ENCODE assay signal across 9 mouse cellular contexts in the genomic region with DNA sequence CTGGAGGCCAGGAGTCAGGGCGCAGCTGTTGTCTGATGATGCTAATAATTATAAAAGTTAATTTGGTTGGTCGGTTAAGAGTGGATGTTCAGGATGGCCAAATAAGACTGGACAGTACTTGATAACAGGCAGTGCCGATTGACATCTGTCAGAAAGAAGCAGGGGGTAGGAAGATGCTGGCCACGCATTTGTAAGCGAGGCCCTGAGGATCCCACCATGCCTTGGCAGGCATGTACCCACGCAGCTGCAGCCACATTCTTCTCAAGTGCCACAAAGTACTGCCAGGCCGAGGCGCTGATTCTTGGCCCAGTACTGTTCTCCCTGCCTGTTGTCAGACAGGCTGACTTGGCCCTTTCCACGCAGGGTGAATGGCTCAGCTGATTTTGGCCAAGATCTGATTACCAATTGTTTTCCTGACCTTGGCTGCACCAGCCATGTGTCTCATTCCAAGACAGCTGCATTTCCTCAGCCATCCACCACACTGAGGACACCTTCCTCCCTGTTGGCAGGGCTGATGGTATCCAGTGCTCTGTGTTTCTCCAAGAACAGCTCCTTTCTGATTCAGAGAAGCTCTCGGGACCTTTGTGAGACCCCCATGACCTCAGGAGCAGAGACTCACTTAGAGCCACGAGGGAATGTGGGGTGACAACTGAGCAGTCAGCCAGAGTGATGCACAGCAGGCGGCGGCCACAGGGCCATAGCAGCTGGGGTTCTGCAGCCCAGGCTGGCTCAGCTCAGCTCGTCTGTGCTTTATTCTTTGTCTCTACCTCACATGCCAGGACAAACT. TPM values are rescaled to one million over a fixed set of nuclear protein-coding genes. Genes with fewer than 3 reads are reported as not detected.
DNase-seq lines count a peak whose midpoint lies in the region; ATAC-seq and TF ChIP-seq lines count a peak whose summit lies in the region.
"Had no signal": no experiment of that assay in that cellular context is flagged by ENCODE, and none has a peak within 500 bp of the region (broad histone marks: within the 10 kb centered on the region; RNA-seq: fewer than 3 reads in every experiment).

No protein-coding gene starts in this region.

- 50% methylated on average over 14 of the region's 14 CpGs for WGBS in heart, adult 2 months
- 49% methylated on average over 14 of the region's 14 CpGs for WGBS in heart, embryonic 12.5 days
- WGBS in embryonic facial prominence, embryonic 10.5 days: 52% methylated on average over 14 of the region's 14 CpGs
- 28% methylated on average over 14 of the region's 14 CpGs for WGBS in hindbrain, embryonic 14.5 days
- 39% methylated on average over 14 of the region's 14 CpGs for WGBS in midbrain, embryonic 16.5 days

- ATAC-seq in heart, embryonic 12.5 days (ENCODE audit: insufficient number of reproducible peaks, low FRiP score): no peak
- ATAC-seq in hindbrain, embryonic 14.5 days (ENCODE audit: low FRiP score): peak; percentile 83
- ATAC-seq in midbrain, embryonic 16.5 days: peak; percentile 71
- ATAC-seq in granulocyte monocyte progenitor cell, adult 5-6 weeks (replicated peaks; ENCODE audit: poor library complexity, severe bottlenecking): no peak

- no peak overlapping the region for H3K4me2 ChIP-seq in heart, embryonic 12.5 days
- H3K4me2 ChIP-seq in hindbrain, embryonic 14.5 days (replicated peaks): no peak overlapping the region
- H3K4me2 ChIP-seq in midbrain, embryonic 16.5 days (ENCODE audit: low read length): no peak overlapping the region

- no peaks in the 10 kb centered on the region for H3K79me2 ChIP-seq in heart, adult 2 months (replicated peaks; ENCODE audit: control insufficient read depth, insufficient read depth, low read length)

- peaks cover 2% of the 10 kb centered on the region; the same call in 1 of the 2 replicates for H3K4me1 ChIP-seq in heart, adult 2 months (ENCODE audit: control insufficient read depth, insufficient read depth, low read length)
- H3K4me1 ChIP-seq in heart, embryonic 12.5 days (replicated peaks): 0 out of 2 replicates have a peak, but pooled peaks cover 7% of the 10 kb centered on the region
- peaks cover 20% of the 10 kb centered on the region for H3K4me1 ChIP-seq in embryonic facial prominence, embryonic 10.5 days
- H3K4me1 ChIP-seq in hindbrain, embryonic 14.5 days (replicated peaks; ENCODE audit: control insufficient read depth, insufficient read depth, low read length): 0 out of 2 replicates have a peak, but pooled peaks cover 11% of the 10 kb centered on the region
- peaks cover 10% of the 10 kb centered on the region; the same call in 1 of the 2 replicates for H3K4me1 ChIP-seq in midbrain, embryonic 16.5 days (ENCODE audit: control insufficient read depth, insufficient read depth, low read length)

- H3K9me3 ChIP-seq in heart, embryonic 12.5 days (replicated peaks): no peaks in the 10 kb centered on the region
- no peaks in the 10 kb centered on the region for H3K9me3 ChIP-seq in embryonic facial prominence, embryonic 10.5 days
- H3K9me3 ChIP-seq in hindbrain, embryonic 14.5 days (ENCODE audit: control insufficient read depth, low read length): no peaks in the 10 kb centered on the region
- H3K9me3 ChIP-seq in midbrain, embryonic 16.5 days (replicated peaks; ENCODE audit: control insufficient read depth, low read length, poor library complexity, severe bottlenecking): no peaks in the 10 kb centered on the region

- no peak overlapping the region for H3K4me3 ChIP-seq in heart, adult 2 months
- H3K4me3 ChIP-seq in heart, embryonic 12.5 days: no peak overlapping the region
- H3K4me3 ChIP-seq in embryonic facial prominence, embryonic 10.5 days: no peak overlapping the region
- H3K4me3 ChIP-seq in hindbrain, embryonic 14.5 days (replicated peaks; ENCODE audit: low read length): no peak overlapping the region
- no peak overlapping the region for H3K4me3 ChIP-seq in midbrain, embryonic 16.5 days (ENCODE audit: low read depth, low read length)

- TF ChIP-seq CTCF in heart, adult 2 months (IDR thresholded peaks at IDR 0.05): no peak

- DNase-seq in heart, adult 2 months: peak; percentile 34 to 37
- peak; percentile 23 for DNase-seq in embryonic facial prominence, embryonic 10.5 days (ENCODE audit: low spot score)
- DNase-seq in hindbrain, embryonic 14.5 days (ENCODE audit: low spot score): peak; percentile 63
- no peak for DNase-seq in spleen, postnatal 14 days (ENCODE audit: low spot score in 2 of 2)
- no peak for DNase-seq in ovary, postnatal 36 days (ENCODE audit: low spot score)

- TF ChIP-seq POLR2A in heart, adult 2 months (IDR thresholded peaks at IDR 0.05; ENCODE audit: insufficient read depth, low read depth, low read length): no peak

- no peak overlapping the region for H3K27ac ChIP-seq in heart, adult 2 months
- H3K27ac ChIP-seq in heart, embryonic 12.5 days (ENCODE audit: poor library complexity, severe bottlenecking): no peak overlapping the region
- H3K27ac ChIP-seq in embryonic facial prominence, embryonic 10.5 days (replicated peaks): no peak overlapping the region
- no peak overlapping the region for H3K27ac ChIP-seq in hindbrain, embryonic 14.5 days
- no peak overlapping the region; the same call in 1 of the 2 replicates for H3K27ac ChIP-seq in midbrain, embryonic 16.5 days (ENCODE audit: low read length)

- no peaks in the 10 kb centered on the region for H3K27me3 ChIP-seq in heart, adult 2 months (ENCODE audit: control insufficient read depth, insufficient read depth, low read length)
- no peaks in the 10 kb centered on the region for H3K27me3 ChIP-seq in heart, embryonic 12.5 days (replicated peaks)
- no peaks in the 10 kb centered on the region for H3K27me3 ChIP-seq in embryonic facial prominence, embryonic 10.5 days (replicated peaks; ENCODE audit: low read depth, poor library complexity, severe bottlenecking)
- H3K27me3 ChIP-seq in hindbrain, embryonic 14.5 days (ENCODE audit: control insufficient read depth, insufficient read depth, low read length): no peaks in the 10 kb centered on the region
- no peaks in the 10 kb centered on the region for H3K27me3 ChIP-seq in midbrain, embryonic 16.5 days (ENCODE audit: control insufficient read depth, insufficient read depth, low read depth, low read length)

- no peak overlapping the region for H3K9ac ChIP-seq in heart, adult 2 months (ENCODE audit: low read depth, low read length)
- H3K9ac ChIP-seq in heart, embryonic 12.5 days: no peak overlapping the region
- H3K9ac ChIP-seq in hindbrain, embryonic 14.5 days: no peak overlapping the region
- H3K9ac ChIP-seq in midbrain, embryonic 16.5 days (ENCODE audit: low read depth, low read length): no peak overlapping the region

- H3K36me3 ChIP-seq in heart, adult 2 months (ENCODE audit: control insufficient read depth, insufficient read depth, low read length): no peaks in the 10 kb centered on the region
- H3K36me3 ChIP-seq in heart, embryonic 12.5 days: no peaks in the 10 kb centered on the region
- no peaks in the 10 kb centered on the region for H3K36me3 ChIP-seq in embryonic facial prominence, embryonic 10.5 days (replicated peaks)
- no peaks in the 10 kb centered on the region for H3K36me3 ChIP-seq in hindbrain, embryonic 14.5 days (replicated peaks; ENCODE audit: control insufficient read depth, insufficient read depth)
- no peaks in the 10 kb centered on the region for H3K36me3 ChIP-seq in midbrain, embryonic 16.5 days (ENCODE audit: control insufficient read depth, insufficient read depth, low read length)

- intact Hi-C loops in heart, adult 2 months (cut with DNase I): no loop called here

- no peak for TF ChIP-seq EP300 in heart, adult 2 months (IDR thresholded peaks at IDR 0.05; ENCODE audit: insufficient read depth, low read depth, low read length)

RNA-seq across cellular contexts. Expression of gene Insm1, which starts 53.5 kb away (rescaled TPM):
- total RNA-seq in heart, adult 2 months (2021): not detected
- not detected in 2 replicates for polyA plus RNA-seq in heart, adult 2 months (2012; rRNA removed)
- not detected in 2 replicates for polyA plus RNA-seq in heart, embryonic 12.5 days (2016; fragmentation: Nextera tagmentation; extraction: Ambion mirVana)
- 1.5 and 1.9 TPM in 2 replicates for polyA plus RNA-seq in embryonic facial prominence, embryonic 10.5 days (2016; fragmentation: Nextera tagmentation; extraction: Ambion mirVana)
- 2.6 and 4.1 TPM in 2 replicates for polyA plus RNA-seq in hindbrain, embryonic 14.5 days (2014; fragmentation: Nextera tagmentation; extraction: Ambion mirVana)
- polyA plus RNA-seq in midbrain, embryonic 16.5 days (2015; fragmentation: Nextera tagmentation; extraction: Ambion mirVana): 2.7 TPM in 2 replicates
- total RNA-seq in granulocyte monocyte progenitor cell, adult 5-6 weeks (2014; fragmentation: Nextera tagmentation): not detected in 2 replicates
- not detected in 2 replicates for total RNA-seq in granulocyte monocyte progenitor cell, adult 5-6 weeks (2017)
- polyA plus RNA-seq: testis, adult 2 months had no signal

Comparison
In these comparisons a context has a peak if more than half of its experiments do, and no peak if none do; other contexts are left out.
1. DNase-seq: peak in heart, adult 2 months (2 of 2), embryonic facial prominence, embryonic 10.5 days (single experiment) and hindbrain, embryonic 14.5 days (single experiment); none in spleen, postnatal 14 days (0 of 2) and ovary, postnatal 36 days (single experiment).
2. ATAC-seq: peak in hindbrain, embryonic 14.5 days (single experiment) and midbrain, embryonic 16.5 days (single experiment); none in heart, embryonic 12.5 days (single experiment) and granulocyte monocyte progenitor cell, adult 5-6 weeks (single experiment).